ENCODE assay signal across 14 mouse cellular contexts in genomic region chr19:55704071-55704470, GRCm38 (mm10).
"Had no signal": no experiment of that assay in that cellular context is flagged by ENCODE, and none has a peak within 500 bp of the region (broad histone marks: within the 10 kb centered on the region; RNA-seq: fewer than 3 reads in every experiment).

No protein-coding gene starts in this region.

- H3K36me3 ChIP-seq: midbrain, embryonic 13.5 days; neural tube, embryonic 12.5 days had no signal

- H3K27me3 ChIP-seq: midbrain, embryonic 13.5 days had no signal

- H3K9me3 ChIP-seq: megakaryocyte, embryonic 14.5 days; midbrain, embryonic 13.5 days; neural tube, embryonic 12.5 days had no signal

- H3K4me3 ChIP-seq: megakaryocyte, embryonic 14.5 days; midbrain, embryonic 13.5 days; neural tube, embryonic 12.5 days had no signal

- DNase-seq: lung, adult 18-20 months; lung, embryonic 14.5 days; lung, postnatal 10 days; right cerebral cortex, postnatal 14 days; spleen, adult 18-20 months; thymus, adult 18-20 months; thymus, postnatal 14 days; thymus, postnatal 36 days had no signal

- H3K9ac ChIP-seq: liver, embryonic 14.5 days; lung, embryonic 14.5 days; midbrain, embryonic 13.5 days; neural tube, embryonic 12.5 days had no signal

- H3K4me2 ChIP-seq: lung, embryonic 14.5 days; midbrain, embryonic 13.5 days; neural tube, embryonic 12.5 days had no signal

- H3K27ac ChIP-seq: liver, embryonic 14.5 days; macrophage; midbrain, embryonic 13.5 days; neural tube, embryonic 12.5 days had no signal

- ATAC-seq: midbrain, embryonic 13.5 days; midbrain, embryonic 16.5 days had no signal
